Mouse (Mus musculus) adrenal gland, postnatal 25 days (tissue): ENCODE measurements around the gene Gm10037. TPM values are rescaled to one million over a fixed set of nuclear protein-coding genes. Genes with fewer than 3 reads are reported as not detected.

ENCODE experiments used
- DNase-seq: peaks from one replicate; pipeline ENCODE4 v3.0.0; 2021; ENCODE audit warnings: mixed read lengths
- total RNA-seq: library from RNA; stranded (reverse); gene quantifications from 2 replicates; pipeline ENCODE4 v1.2.3, GENCODE M21; 2021

The Gm10037 gene
- total RNA-seq, 1 experiment from 2014 or later: 5.4 TPM

DNA sequence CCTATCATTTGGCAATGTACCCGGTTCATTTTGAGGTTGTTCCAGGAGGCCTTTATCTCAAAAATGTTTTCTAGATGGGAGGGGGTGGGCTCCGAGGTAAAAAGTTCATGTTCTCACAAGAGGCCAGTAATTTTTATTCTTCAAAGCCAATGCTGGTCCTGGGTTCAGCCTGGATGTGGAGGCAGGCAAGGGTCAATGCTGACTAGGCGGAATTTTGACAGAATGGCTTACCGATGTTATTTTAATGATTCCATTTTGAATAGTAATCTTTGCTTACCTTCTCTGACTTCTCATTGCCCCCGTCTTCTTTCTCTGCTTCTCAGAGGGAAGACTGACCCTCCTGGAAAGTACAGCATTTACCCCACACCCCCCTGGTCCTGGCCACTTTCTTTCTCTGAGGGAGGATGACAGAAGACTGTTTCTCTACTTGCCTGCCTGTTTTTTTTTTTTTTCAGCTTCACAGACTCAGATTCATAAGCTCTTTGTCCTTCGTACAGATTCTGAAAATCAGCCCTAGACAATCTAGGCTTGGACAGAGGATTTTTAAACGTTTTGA lies 45.9 kb downstream of the Gm10037 start:
- DNase-seq: no peak

DNA sequence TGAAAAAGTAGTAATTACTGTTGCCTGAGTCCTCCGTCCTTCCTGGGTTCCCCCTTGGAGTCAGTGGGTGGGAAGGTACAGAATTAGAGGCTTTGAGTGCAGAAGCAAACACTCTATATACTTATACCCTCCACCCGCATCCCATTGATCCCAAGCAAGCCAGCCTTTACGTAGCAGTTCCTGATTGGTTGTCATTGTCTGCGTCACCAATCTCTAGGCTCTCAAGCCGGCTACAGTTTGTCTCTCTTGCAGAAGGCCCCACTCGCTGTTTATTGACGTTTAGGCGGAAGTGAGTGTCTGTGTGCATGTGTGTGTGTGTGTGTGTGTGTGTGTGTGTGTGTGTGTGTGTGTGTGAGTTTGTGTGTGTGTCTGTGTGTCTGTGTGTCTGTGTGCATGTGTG lies 53.1 kb downstream of the Gm10037 start:
- DNase-seq: no peak

Other genes starting within 250 kb of the Gm10037 start
- gene Zfp729b, start 221.4 kb upstream of the Gm10037 start, total RNA-seq: 8.3 and 9.5 TPM in 2 replicates
- gene Gm49345, start 193.3 kb upstream of the Gm10037 start, total RNA-seq: 1.4 TPM in 1 of 2 replicates, not detected in the other
- gene Zfp729a, start 193.3 kb upstream of the Gm10037 start, total RNA-seq: 5.5 and 7.7 TPM in 2 replicates
- gene Zfp738, start 144.0 kb upstream of the Gm10037 start, total RNA-seq: 11.1 and 15.0 TPM in 2 replicates
- gene Zfp65, start 101.9 kb upstream of the Gm10037 start, total RNA-seq: 9.4 and 13.7 TPM in 2 replicates
- gene Zfp85, start 75.9 kb upstream of the Gm10037 start, total RNA-seq: 5.1 and 7.7 TPM in 2 replicates
- 3.9 and 4.6 TPM in 2 replicates for gene Zfp493, start 51.4 kb upstream of the Gm10037 start, total RNA-seq
- gene Zfp273, start 17.4 kb upstream of the Gm10037 start, total RNA-seq: 6.5 and 7.9 TPM in 2 replicates
- not detected in 2 replicates for gene BC048507, start 32.2 kb downstream of the Gm10037 start, total RNA-seq